Mouse (Mus musculus) megakaryocyte, embryonic 14.5 days (primary cell): ENCODE measurements around the gene Dguok. TPM values are rescaled to one million over a fixed set of nuclear protein-coding genes. Genes with fewer than 3 reads are reported as not detected.

ENCODE experiments used
- H3K27me3 ChIP-seq: replicated peaks from 2 replicates; pipeline ENCODE3; 2012; ENCODE audit warnings: inconsistent platforms
- H3K36me3 ChIP-seq: replicated peaks from 2 replicates; pipeline ENCODE3; 2012; ENCODE audit warnings: low read length, inconsistent platforms, mixed read lengths
- H3K4me1 ChIP-seq: 2 replicates; pipeline ENCODE4 v1.6.1; 2012; ENCODE audit warnings: inconsistent platforms
- H3K4me3 ChIP-seq: replicated peaks from 2 replicates; pipeline ENCODE3; 2012; ENCODE audit warnings: moderate library complexity, mild to moderate bottlenecking, inconsistent platforms
- H3K9me3 ChIP-seq: 2 replicates; pipeline ENCODE4 v1.6.1; 2012; ENCODE audit warnings: inconsistent platforms
- FLI1 ChIP-seq: IDR thresholded peaks from 2 replicates; pipeline ENCODE4 v1.6.1; 2012; ENCODE audit warnings: low read length, inconsistent platforms, mixed read lengths
- GATA1 ChIP-seq: IDR thresholded peaks from 3 replicates; pipeline ENCODE4 v1.6.1; 2012; ENCODE audit warnings: mixed read lengths, low read length, inconsistent platforms, borderline replicate concordance
- polyA plus RNA-seq: library from polyadenylated mRNA; stranded (reverse); fragments of >175 nt; gene quantifications from 2 replicates; pipeline ENCODE4 v1.2.3, GENCODE M21; 2012; ENCODE audit warnings: low replicate concordance; ENCODE audit not compliant: insufficient read depth

The Dguok gene
- polyA plus RNA-seq, 1 experiment = 10.8 TPM

- Histone ChIP-seq H3K36me3 (peaks cover 10% of the 10 kb centered on the region), H3K27me3 (no peaks in the 10 kb centered on the region), H3K4me1 (peaks cover 75% of the 10 kb centered on the region), H3K4me3 (peak within 1 kb of the TSS; percentile 23), H3K9me3 (no peaks in the 10 kb centered on the region)
- TF ChIP-seq FLI1 = no peak
- TF ChIP-seq GATA1 = no peak
These were observed 47.6 kb downstream of the Dguok start, which contains the start of gene Tet3 for GRCm38 (mm10) chr6:83459034-83459644. TSS of gene Tet3 (minus strand) at chr6:83459084.

DNA sequence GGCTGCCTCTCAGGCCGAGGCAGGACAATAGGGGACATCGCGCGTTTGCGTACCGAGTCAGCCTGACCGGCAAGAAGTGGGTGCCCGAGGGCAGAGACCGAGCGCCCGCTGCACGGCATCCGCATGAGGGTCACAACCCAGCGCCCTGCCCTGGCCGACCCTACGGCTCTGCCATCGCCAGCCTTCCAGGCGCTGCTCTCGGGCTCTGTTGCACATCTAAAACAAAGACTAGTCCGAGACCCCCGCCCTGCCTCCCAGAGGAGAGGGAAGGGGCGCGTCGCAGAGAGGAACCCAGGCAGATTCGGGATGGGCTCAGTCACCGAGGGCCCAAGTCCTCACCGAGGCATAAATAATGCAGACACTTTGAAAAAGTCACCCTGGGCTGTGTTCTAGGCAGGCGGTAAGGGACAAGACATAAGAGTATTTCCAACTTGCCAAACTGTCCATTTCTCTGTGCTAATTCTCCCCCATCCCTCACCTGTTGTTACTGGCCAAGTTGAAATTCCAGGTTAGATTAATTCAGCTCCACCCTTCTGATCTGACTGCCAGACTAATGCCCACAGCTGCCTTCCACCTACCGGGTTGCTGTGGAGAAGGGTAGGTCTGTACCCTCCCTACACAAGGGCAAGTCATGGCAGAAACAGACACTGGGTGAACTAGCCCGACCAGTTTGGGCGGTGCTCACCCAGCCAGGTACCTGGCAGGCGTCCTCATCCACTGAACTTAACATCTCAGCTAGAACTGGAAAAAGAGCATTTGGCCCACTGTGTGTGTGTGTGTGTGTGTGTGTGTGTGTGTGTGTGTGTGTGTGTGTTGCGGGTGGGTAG lies 49.6 kb downstream of the Dguok start:
- Histone ChIP-seq H3K9me3 (no peaks in the 10 kb centered on the region), H3K27me3 (no peaks in the 10 kb centered on the region), H3K4me3 (peak overlapping the region; percentile 94), H3K4me1 (peaks cover 84% of the 10 kb centered on the region), H3K36me3 (peaks cover 22% of the 10 kb centered on the region)
- TF ChIP-seq GATA1 (no peak), FLI1 (no peak)

- Histone ChIP-seq H3K4me1 (peaks cover 88% of the 10 kb centered on the region), H3K36me3 (peaks cover 26% of the 10 kb centered on the region), H3K27me3 (no peaks in the 10 kb centered on the region), H3K4me3 (peak overlapping the region; percentile 94), H3K9me3 (no peaks in the 10 kb centered on the region)
- no peak for TF ChIP-seq GATA1
- TF ChIP-seq FLI1 = no peak
These were observed 50.4 kb downstream of the Dguok start for GRCm38 (mm10) chr6:83456131-83456983.

DNA sequence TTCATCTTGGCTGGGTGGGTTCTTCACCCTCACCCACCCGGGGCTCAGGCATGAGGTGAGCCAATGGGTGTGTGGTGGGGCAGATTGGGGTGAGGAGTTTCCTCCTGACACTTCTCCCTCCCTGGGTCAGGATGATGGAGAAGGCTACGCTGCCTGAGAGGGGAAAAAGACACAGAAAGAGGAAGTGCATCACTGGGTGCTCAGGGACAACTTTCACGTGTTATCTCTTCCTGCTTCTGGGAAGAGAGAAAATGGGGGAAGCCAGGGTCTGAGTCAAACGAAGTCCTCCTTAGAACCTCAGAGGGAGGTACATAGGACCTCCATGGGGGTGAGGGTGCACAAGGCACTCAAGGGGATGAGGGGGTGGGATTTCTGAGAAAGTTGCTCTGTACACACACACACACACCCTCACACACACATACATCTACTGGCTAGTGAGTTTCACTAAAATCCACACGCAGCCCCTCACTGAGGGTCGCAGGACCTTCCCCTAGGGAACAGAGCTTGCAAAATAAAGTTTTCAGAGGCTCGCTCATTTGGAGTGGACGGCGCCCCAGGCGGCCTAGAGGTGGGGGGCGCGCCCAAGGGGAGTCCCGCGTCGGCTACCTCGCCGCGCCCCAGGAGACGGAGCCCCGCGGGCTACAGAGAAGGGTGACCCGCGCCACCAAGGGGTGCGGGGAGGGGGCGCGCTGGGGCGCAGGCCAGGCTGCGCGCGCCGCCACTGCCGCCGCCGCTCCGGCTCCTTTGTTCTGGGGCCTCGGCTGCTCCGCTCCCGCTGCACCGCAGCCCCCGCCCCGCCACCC lies 51.2 kb downstream of the Dguok start:
- Histone ChIP-seq H3K4me1 (peaks cover 90% of the 10 kb centered on the region), H3K9me3 (no peaks in the 10 kb centered on the region), H3K27me3 (no peaks in the 10 kb centered on the region), H3K36me3 (peaks cover 26% of the 10 kb centered on the region), H3K4me3 (peak overlapping the region; percentile 94)
- no peak; the same call in 2 of the 3 replicates for TF ChIP-seq GATA1

GRCm38 (mm10) chr6:83453706-83454105 lies 53.1 kb downstream of the Dguok start:
- peaks cover 90% of the 10 kb centered on the region for H3K4me1 ChIP-seq

GRCm38 (mm10) chr6:83450451-83451303 lies 56.1 kb downstream of the Dguok start:
- Histone ChIP-seq H3K4me3 (peak overlapping the region; percentile 85), H3K36me3 (peaks cover 61% of the 10 kb centered on the region)

More at GRCm38 (mm10) chr6:83453706-83454105, 53.1 kb downstream of the Dguok start:
- peaks cover 31% of the 10 kb centered on the region for H3K36me3 ChIP-seq
- H3K4me3 ChIP-seq = peak overlapping the region; percentile 94
- no peaks in the 10 kb centered on the region for H3K9me3 ChIP-seq
- TF ChIP-seq FLI1 (no peak), GATA1 (no peak)
- H3K27me3 ChIP-seq = no peaks in the 10 kb centered on the region

GRCm38 (mm10) chr6:83449440-83449839 lies 57.3 kb downstream of the Dguok start:
- peaks cover 66% of the 10 kb centered on the region for H3K36me3 ChIP-seq
- peak overlapping the region; percentile 85 for H3K4me3 ChIP-seq
- H3K27me3 ChIP-seq = no peaks in the 10 kb centered on the region
- H3K9me3 ChIP-seq = no peaks in the 10 kb centered on the region
- peaks cover 100% of the 10 kb centered on the region for H3K4me1 ChIP-seq
- TF ChIP-seq GATA1 (no peak), FLI1 (no peak)

More at GRCm38 (mm10) chr6:83450451-83451303, 56.1 kb downstream of the Dguok start:
- TF ChIP-seq GATA1 (no peak), FLI1 (no peak)
- no peaks in the 10 kb centered on the region for H3K9me3 ChIP-seq
- no peaks in the 10 kb centered on the region for H3K27me3 ChIP-seq
- peaks cover 99% of the 10 kb centered on the region for H3K4me1 ChIP-seq

DNA sequence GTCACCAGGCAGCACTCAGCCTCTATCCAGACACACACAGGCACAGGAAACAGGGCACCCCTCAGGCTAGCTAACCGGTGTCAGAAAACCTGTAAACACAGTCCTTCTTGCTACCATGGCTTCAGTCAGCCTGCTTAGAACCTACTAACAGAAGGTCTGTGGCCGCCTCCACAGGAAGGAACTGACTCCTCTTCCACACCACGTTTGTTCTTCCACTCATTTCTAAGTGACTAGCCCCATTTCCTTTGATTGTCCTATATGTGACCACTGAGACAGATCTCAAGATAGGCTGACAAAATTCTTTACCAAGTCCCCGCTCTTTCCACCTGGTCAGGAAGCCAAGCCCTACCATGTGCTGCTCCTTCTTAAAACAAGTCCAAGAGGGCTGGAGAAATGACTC lies 57.9 kb downstream of the Dguok start:
- Histone ChIP-seq H3K4me1 (peaks cover 100% of the 10 kb centered on the region), H3K4me3 (peak overlapping the region; percentile 85), H3K36me3 (peaks cover 66% of the 10 kb centered on the region), H3K9me3 (no peaks in the 10 kb centered on the region), H3K27me3 (no peaks in the 10 kb centered on the region)
- TF ChIP-seq GATA1 = no peak
- TF ChIP-seq FLI1 = no peak
